Mouse (Mus musculus): ENCODE measurements around the gene Tmx1. TPM values are rescaled to one million over a fixed set of nuclear protein-coding genes. Genes with fewer than 3 reads are reported as not detected.

Gene Tmx1
- polyA plus RNA-seq, 1 experiment, result not detected

GRCm38 (mm10) chr12:70429637-70430036 lies 23.3 kb upstream of the Tmx1 start:
- Histone ChIP-seq H3K4me1 (ENCODE audit: control insufficient read depth, insufficient read depth, low read length) (peaks cover 3% of the 10 kb centered on the region; the same call in 1 of the 2 replicates), H3K27ac (ENCODE audit: insufficient read depth, low read depth, low read length) (no peak overlapping the region), H3K4me3 (ENCODE audit: insufficient read depth, low read depth, low read length) (no peak overlapping the region)
- WGBS, result 86% methylated on average over 4 of the region's 4 CpGs
- TF ChIP-seq POLR2A (IDR thresholded peaks at IDR 0.05; ENCODE audit: insufficient read depth, low read depth, low read length), result no peak
- no peak for TF ChIP-seq CTCF (IDR thresholded peaks at IDR 0.05; ENCODE audit: insufficient read depth, low read depth, low read length)

- WGBS, result 12% methylated on average over 8 of the region's 8 CpGs
- H3K4me3 ChIP-seq (ENCODE audit: insufficient read depth, low read depth, low read length), result no peak overlapping the region
These were observed 22.5 kb upstream of the Tmx1 start for GRCm38 (mm10) chr12:70430307-70430950.

GRCm38 (mm10) chr12:70431428-70431827 lies 21.5 kb upstream of the Tmx1 start:
- Histone ChIP-seq H3K4me1 (ENCODE audit: control insufficient read depth, insufficient read depth, low read length) (peaks cover 3% of the 10 kb centered on the region; the same call in 1 of the 2 replicates), H3K4me3 (ENCODE audit: insufficient read depth, low read depth, low read length) (no peak overlapping the region), H3K27ac (ENCODE audit: insufficient read depth, low read depth, low read length) (no peak overlapping the region)
- TF ChIP-seq CTCF (IDR thresholded peaks at IDR 0.05; ENCODE audit: insufficient read depth, low read depth, low read length) (no peak), POLR2A (IDR thresholded peaks at IDR 0.05; ENCODE audit: insufficient read depth, low read depth, low read length) (no peak)
- WGBS, result 26% methylated on average over 5 of the region's 5 CpGs

More at GRCm38 (mm10) chr12:70430307-70430950, 22.5 kb upstream of the Tmx1 start:
- H3K4me1 ChIP-seq (ENCODE audit: control insufficient read depth, insufficient read depth, low read length), result peaks cover 3% of the 10 kb centered on the region; the same call in 1 of the 2 replicates
- H3K27ac ChIP-seq (ENCODE audit: insufficient read depth, low read depth, low read length), result no peak overlapping the region
- TF ChIP-seq CTCF (IDR thresholded peaks at IDR 0.05; ENCODE audit: insufficient read depth, low read depth, low read length) (no peak), POLR2A (IDR thresholded peaks at IDR 0.05; ENCODE audit: insufficient read depth, low read depth, low read length) (no peak)

GRCm38 (mm10) chr12:70449961-70450360 lies 2.9 kb upstream of the Tmx1 start:
- H3K4me1 ChIP-seq (ENCODE audit: control insufficient read depth, insufficient read depth, low read length), result no peaks in the 10 kb centered on the region
- no peak overlapping the region for H3K4me3 ChIP-seq (ENCODE audit: insufficient read depth, low read depth, low read length)
- no peak for TF ChIP-seq CTCF (IDR thresholded peaks at IDR 0.05; ENCODE audit: insufficient read depth, low read depth, low read length)
- TF ChIP-seq POLR2A (IDR thresholded peaks at IDR 0.05; ENCODE audit: insufficient read depth, low read depth, low read length), result no peak
- no peak overlapping the region for H3K27ac ChIP-seq (ENCODE audit: insufficient read depth, low read depth, low read length)

GRCm38 (mm10) chr12:70451533-70451932 lies 1.4 kb upstream of the Tmx1 start:
- H3K4me1 ChIP-seq (ENCODE audit: control insufficient read depth, insufficient read depth, low read length), result no peaks in the 10 kb centered on the region
- H3K4me3 ChIP-seq (ENCODE audit: insufficient read depth, low read depth, low read length), result no peak overlapping the region
- TF ChIP-seq POLR2A (IDR thresholded peaks at IDR 0.05; ENCODE audit: insufficient read depth, low read depth, low read length) (no peak), CTCF (IDR thresholded peaks at IDR 0.05; ENCODE audit: insufficient read depth, low read depth, low read length) (no peak)
- WGBS, result 98% methylated on average over 3 of the region's 3 CpGs
- no peak overlapping the region for H3K27ac ChIP-seq (ENCODE audit: insufficient read depth, low read depth, low read length)

- WGBS, result 80% methylated on average over 2 of the region's 2 CpGs
- no peak overlapping the region for H3K27ac ChIP-seq (ENCODE audit: insufficient read depth, low read depth, low read length)
- no peak for TF ChIP-seq POLR2A (IDR thresholded peaks at IDR 0.05; ENCODE audit: insufficient read depth, low read depth, low read length)
- no peak for TF ChIP-seq CTCF (IDR thresholded peaks at IDR 0.05; ENCODE audit: insufficient read depth, low read depth, low read length)
- H3K4me1 ChIP-seq (ENCODE audit: control insufficient read depth, insufficient read depth, low read length), result no peaks in the 10 kb centered on the region
- H3K4me3 ChIP-seq (ENCODE audit: insufficient read depth, low read depth, low read length), result no peak overlapping the region
These were observed 752 bp upstream of the Tmx1 start for GRCm38 (mm10) chr12:70452143-70452542.

GRCm38 (mm10) chr12:70455226-70455625 lies 2.3 kb downstream of the Tmx1 start:
- Histone ChIP-seq H3K4me1 (ENCODE audit: control insufficient read depth, insufficient read depth, low read length) (no peaks in the 10 kb centered on the region), H3K27ac (ENCODE audit: insufficient read depth, low read depth, low read length) (no peak overlapping the region), H3K4me3 (ENCODE audit: insufficient read depth, low read depth, low read length) (no peak overlapping the region)
- TF ChIP-seq POLR2A (IDR thresholded peaks at IDR 0.05; ENCODE audit: insufficient read depth, low read depth, low read length) (no peak), CTCF (IDR thresholded peaks at IDR 0.05; ENCODE audit: insufficient read depth, low read depth, low read length) (no peak)
- 79% methylated on average over 8 of the region's 8 CpGs for WGBS

- 43% methylated on average over 1 of the region's 1 CpGs for WGBS
- H3K4me1 ChIP-seq (ENCODE audit: control insufficient read depth, insufficient read depth, low read length), result no peaks in the 10 kb centered on the region
- TF ChIP-seq CTCF (IDR thresholded peaks at IDR 0.05; ENCODE audit: insufficient read depth, low read depth, low read length), result no peak
- no peak for TF ChIP-seq POLR2A (IDR thresholded peaks at IDR 0.05; ENCODE audit: insufficient read depth, low read depth, low read length)
- no peak overlapping the region for H3K27ac ChIP-seq (ENCODE audit: insufficient read depth, low read depth, low read length)
- H3K4me3 ChIP-seq (ENCODE audit: insufficient read depth, low read depth, low read length), result no peak overlapping the region
These were observed 6.7 kb downstream of the Tmx1 start for GRCm38 (mm10) chr12:70459546-70459945.

GRCm38 (mm10) chr12:70464016-70464415 lies 11.1 kb downstream of the Tmx1 start:
- TF ChIP-seq CTCF (IDR thresholded peaks at IDR 0.05; ENCODE audit: insufficient read depth, low read depth, low read length), result no peak
- no peak for TF ChIP-seq POLR2A (IDR thresholded peaks at IDR 0.05; ENCODE audit: insufficient read depth, low read depth, low read length)
- 59% methylated on average over 4 of the region's 4 CpGs for WGBS
- no peak overlapping the region for H3K4me3 ChIP-seq (ENCODE audit: insufficient read depth, low read depth, low read length)
- H3K4me1 ChIP-seq (ENCODE audit: control insufficient read depth, insufficient read depth, low read length), result no peaks in the 10 kb centered on the region
- H3K27ac ChIP-seq (ENCODE audit: insufficient read depth, low read depth, low read length), result no peak overlapping the region

Data from olfactory bulb, adult 2 months (tissue).